Mouse (Mus musculus): Measurements from ENCODE around the gene Olfr313. TPM values are rescaled to one million over a fixed set of nuclear protein-coding genes. Genes with fewer than 3 reads are reported as not detected.

Gene Olfr313
- total and polyA plus RNA-seq, 3 experiments, result not detected

GRCm38 (mm10) chr11:58847636-58848035 lies 32.8 kb downstream of the Olfr313 start:
- peaks cover 2 to 5% of the 10 kb centered on the region in 2 experiments; a peak in 2 of 4 replicates for H3K4me1 ChIP-seq (ENCODE audit: control insufficient read depth in 1 of 2, insufficient read depth in 2 of 2, low read length in 2 of 2)
- no peak overlapping the region for H3K27ac ChIP-seq (ENCODE audit: control insufficient read depth, low read depth, low read length)
- H3K27me3 ChIP-seq (ENCODE audit: control insufficient read depth in 1 of 2, insufficient read depth in 2 of 2, low read length in 2 of 2), result no peaks in the 10 kb centered on the region; a peak in 1 of 4 replicates
- no peaks in the 10 kb centered on the region for H3K9me3 ChIP-seq (replicated peaks; ENCODE audit: insufficient read depth, low read length)
- H3K4me3 ChIP-seq (ENCODE audit: control insufficient read depth in 1 of 2, insufficient read depth in 1 of 2, low read depth in 2 of 2, low read length in 2 of 2), result peak overlapping the region; percentile 79 to 97
- peaks cover 3 to 9% of the 10 kb centered on the region in 2 experiments; a peak in 3 of 4 replicates for H3K36me3 ChIP-seq (ENCODE audit: control insufficient read depth in 1 of 2, insufficient read depth in 2 of 2, low read length in 2 of 2)
- DNase-seq (ENCODE audit: low read depth, low spot score), result peak; percentile 26
- H3K9ac ChIP-seq (ENCODE audit: control insufficient read depth, low read depth, low read length, poor library complexity, severe bottlenecking), result peak overlapping the region; percentile 91
- peaks cover 6% of the 10 kb centered on the region; the same call in 1 of the 2 replicates for H3K79me2 ChIP-seq (ENCODE audit: control insufficient read depth, insufficient read depth, low read length, poor library complexity)
- no peak for TF ChIP-seq GATA1 (IDR thresholded peaks at IDR 0.05; ENCODE audit: low read depth, low read length)
- TF ChIP-seq RCOR1 (IDR thresholded peaks at IDR 0.05; ENCODE audit: low read depth, low read length), result no peak
- TF ChIP-seq CHD2 (IDR thresholded peaks at IDR 0.05; ENCODE audit: low read length), result no peak
- TF ChIP-seq EP300 (IDR thresholded peaks at IDR 0.05; ENCODE audit: low read depth in 1 of 2, low read length in 2 of 2), result no peak
- TF ChIP-seq ZNF384 (IDR thresholded peaks at IDR 0.05; ENCODE audit: low read depth, low read length), result no peak
- no peak for TF ChIP-seq JUND (IDR thresholded peaks at IDR 0.05; ENCODE audit: low read depth, low read length)
- TF ChIP-seq GABPA (IDR thresholded peaks at IDR 0.05; ENCODE audit: low read depth, low read length), result no peak
- TF ChIP-seq MXI1 (IDR thresholded peaks at IDR 0.05; ENCODE audit: low read depth, low read length), result no peak
- TF ChIP-seq ETS1 (IDR thresholded peaks at IDR 0.05; ENCODE audit: low read depth, low read length), result no peak
- no peak for TF ChIP-seq SIN3A (IDR thresholded peaks at IDR 0.05; ENCODE audit: low read length)
- no peak for TF ChIP-seq NELFE (IDR thresholded peaks at IDR 0.05; ENCODE audit: low read depth, low read length)
- no peak for TF ChIP-seq MAX (IDR thresholded peaks at IDR 0.05; ENCODE audit: low read length)
- TF ChIP-seq CTCF (IDR thresholded peaks at IDR 0.05 in 2 of 3, conservative IDR thresholded peaks at IDR 0.05 in 1 of 3; ENCODE audit: control insufficient read depth in 1 of 3, insufficient read depth in 1 of 3, low read depth in 2 of 3, low read length in 3 of 3, poor library complexity in 1 of 3, severe bottlenecking in 1 of 3), result no peak
- TF ChIP-seq NRF1 (IDR thresholded peaks at IDR 0.05; ENCODE audit: insufficient read depth, low read depth, low read length, poor library complexity, severe bottlenecking), result no peak
- TF ChIP-seq TBP (IDR thresholded peaks at IDR 0.05; ENCODE audit: low read depth, low read length), result no peak

- Histone ChIP-seq H3K9me3 (replicated peaks; ENCODE audit: insufficient read depth, low read length) (no peaks in the 10 kb centered on the region), H3K4me1 (ENCODE audit: control insufficient read depth in 1 of 2, insufficient read depth in 2 of 2, low read length in 2 of 2) (peaks cover 2 to 5% of the 10 kb centered on the region in 2 experiments; a peak in 2 of 4 replicates), H3K9ac (ENCODE audit: control insufficient read depth, low read depth, low read length, poor library complexity, severe bottlenecking) (no peak overlapping the region), H3K4me3 (ENCODE audit: control insufficient read depth in 1 of 2, insufficient read depth in 1 of 2, low read depth in 2 of 2, low read length in 2 of 2) (no peak overlapping the region), H3K36me3 (ENCODE audit: control insufficient read depth in 1 of 2, insufficient read depth in 2 of 2, low read length in 2 of 2) (peaks cover 3 to 9% of the 10 kb centered on the region in 2 experiments; a peak in 3 of 4 replicates), H3K27me3 (ENCODE audit: control insufficient read depth in 1 of 2, insufficient read depth in 2 of 2, low read length in 2 of 2) (no peaks in the 10 kb centered on the region), H3K79me2 (ENCODE audit: control insufficient read depth, insufficient read depth, low read length, poor library complexity) (peaks cover 6% of the 10 kb centered on the region; the same call in 1 of the 2 replicates), H3K27ac (ENCODE audit: control insufficient read depth, low read depth, low read length) (no peak overlapping the region)
- TF ChIP-seq UBTF (IDR thresholded peaks at IDR 0.05; ENCODE audit: borderline replicate concordance, insufficient read depth, low read depth, low read length), result no peak
- DNase-seq (ENCODE audit: low read depth, low spot score), result no peak
Observed at GRCm38 (mm10) chr11:58849731-58850130, 34.9 kb downstream of the Olfr313 start.
